Mouse (Mus musculus) lung, embryonic 16.5 days (tissue): ENCODE results near the gene Gm17720. TPM values are rescaled to one million over a fixed set of nuclear protein-coding genes. Genes with fewer than 3 reads are reported as not detected.

Source experiments
- polyA plus RNA-seq: library from polyadenylated mRNA; unstranded; fragments of >200 nt; fragmentation: Nextera tagmentation; extraction: Ambion mirVana; gene quantifications from 2 replicates; pipeline ENCODE4 v1.2.1, GENCODE M21; 2015

Gene Gm17720
- polyA plus RNA-seq, 1 experiment from 2014 or later: not detected

Other genes starting within 250 kb of the Gm17720 start
- gene Phlpp2, start 234.2 kb downstream of the Gm17720 start, polyA plus RNA-seq: 2.2 and 2.7 TPM in 2 replicates
- gene Marveld3, start 140.6 kb downstream of the Gm17720 start, polyA plus RNA-seq: 7.4 and 9.2 TPM in 2 replicates
- gene Tat, start 112.3 kb downstream of the Gm17720 start, polyA plus RNA-seq: 0.16 TPM in 1 of 2 replicates, not detected in the other
- 0.18 and 0.28 TPM in 2 replicates for gene Chst4, start 63.0 kb downstream of the Gm17720 start, polyA plus RNA-seq
- gene Zfp612, start 23.0 kb downstream of the Gm17720 start, polyA plus RNA-seq: 6.7 and 7.3 TPM in 2 replicates
- not detected in 2 replicates for gene Gm21964, start 1.5 kb downstream of the Gm17720 start, polyA plus RNA-seq
- 12.8 and 15.4 TPM in 2 replicates for gene Calb2, start 65.5 kb upstream of the Gm17720 start, polyA plus RNA-seq
- gene Cmtr2, start 112.9 kb upstream of the Gm17720 start, polyA plus RNA-seq: 7.1 and 8.5 TPM in 2 replicates
- 0.79 and 1.1 TPM in 2 replicates for gene Hydin, start 164.2 kb upstream of the Gm17720 start, polyA plus RNA-seq